Mouse (Mus musculus) adrenal gland, postnatal 14 days (tissue): ENCODE data around the gene Traf3ip3. TPM values are rescaled to one million over a fixed set of nuclear protein-coding genes. Genes with fewer than 3 reads are reported as not detected.

Source experiments
- DNase-seq: peaks from one replicate; pipeline ENCODE4 v3.0.0; 2021; ENCODE audit warnings: mixed read lengths
- total RNA-seq: library from RNA; stranded (reverse); gene quantifications from 2 replicates; pipeline ENCODE4 v1.2.3, GENCODE M21; 2021

Traf3ip3 gene
- total RNA-seq, 1 experiment from 2014 or later: 5.0 TPM

- DNase-seq: no peak
Observed at GRCm38 (mm10) chr1:193159613-193160012, 41.9 kb downstream of the Traf3ip3 start.

GRCm38 (mm10) chr1:193159163-193159562 lies 42.3 kb downstream of the Traf3ip3 start:
- no peak for DNase-seq

GRCm38 (mm10) chr1:193157111-193157492 lies 44.4 kb downstream of the Traf3ip3 start:
- DNase-seq: no peak

- DNase-seq: no peak
Observed at GRCm38 (mm10) chr1:193156316-193157110, 45.0 kb downstream of the Traf3ip3 start.

GRCm38 (mm10) chr1:193153561-193153960 lies 47.9 kb downstream of the Traf3ip3 start:
- no peak for DNase-seq

- DNase-seq: peak; percentile 82
Observed at GRCm38 (mm10) chr1:193152872-193153271, 48.6 kb downstream of the Traf3ip3 start, which contains the start of gene Irf6. Gene Irf6 (plus strand): TSS chr1:193153111.

GRCm38 (mm10) chr1:193151134-193151533 lies 50.4 kb downstream of the Traf3ip3 start:
- no peak for DNase-seq

GRCm38 (mm10) chr1:193149231-193149630 lies 52.3 kb downstream of the Traf3ip3 start:
- DNase-seq: no peak

GRCm38 (mm10) chr1:193146416-193146815 lies 55.1 kb downstream of the Traf3ip3 start:
- DNase-seq: no peak

GRCm38 (mm10) chr1:193145101-193145500 lies 56.4 kb downstream of the Traf3ip3 start:
- DNase-seq: no peak

- no peak for DNase-seq
Observed at GRCm38 (mm10) chr1:193144516-193144915, 57.0 kb downstream of the Traf3ip3 start.

- DNase-seq: no peak
Observed at GRCm38 (mm10) chr1:193142517-193143062, 58.9 kb downstream of the Traf3ip3 start.

- DNase-seq: no peak
Observed at GRCm38 (mm10) chr1:193141118-193141517, 60.4 kb downstream of the Traf3ip3 start.

GRCm38 (mm10) chr1:193138669-193139068 lies 62.8 kb downstream of the Traf3ip3 start:
- DNase-seq: no peak

- DNase-seq: no peak
Observed at GRCm38 (mm10) chr1:193138087-193138486, 63.4 kb downstream of the Traf3ip3 start.

GRCm38 (mm10) chr1:193133726-193134125 lies 67.8 kb downstream of the Traf3ip3 start:
- no peak for DNase-seq

- DNase-seq: no peak
Observed at GRCm38 (mm10) chr1:193132385-193132784, 69.1 kb downstream of the Traf3ip3 start.

GRCm38 (mm10) chr1:193131311-193131948 lies 70.1 kb downstream of the Traf3ip3 start:
- DNase-seq: no peak

GRCm38 (mm10) chr1:193130839-193131238 lies 70.7 kb downstream of the Traf3ip3 start:
- no peak for DNase-seq

- DNase-seq: no peak
Observed at GRCm38 (mm10) chr1:193130456-193130825, 71.1 kb downstream of the Traf3ip3 start.

- peak; percentile 99 for DNase-seq
Observed at GRCm38 (mm10) chr1:193129786-193130455, 71.6 kb downstream of the Traf3ip3 start, which contains the start of gene Diexf. Gene Diexf (minus strand): TSS chr1:193130272.

GRCm38 (mm10) chr1:193129321-193129720 lies 72.2 kb downstream of the Traf3ip3 start:
- DNase-seq: no peak

GRCm38 (mm10) chr1:193128055-193128454 lies 73.4 kb downstream of the Traf3ip3 start:
- DNase-seq: no peak
